Mouse (Mus musculus) 3T3-L1 (cell line): ENCODE results near the gene Muc4.

Experiments
- DNase-seq: peaks from one replicate; pipeline ENCODE4 v3.0.0-alpha.2; 2015; ENCODE audit warnings: low read depth, low spot score

Muc4 gene

DNA sequence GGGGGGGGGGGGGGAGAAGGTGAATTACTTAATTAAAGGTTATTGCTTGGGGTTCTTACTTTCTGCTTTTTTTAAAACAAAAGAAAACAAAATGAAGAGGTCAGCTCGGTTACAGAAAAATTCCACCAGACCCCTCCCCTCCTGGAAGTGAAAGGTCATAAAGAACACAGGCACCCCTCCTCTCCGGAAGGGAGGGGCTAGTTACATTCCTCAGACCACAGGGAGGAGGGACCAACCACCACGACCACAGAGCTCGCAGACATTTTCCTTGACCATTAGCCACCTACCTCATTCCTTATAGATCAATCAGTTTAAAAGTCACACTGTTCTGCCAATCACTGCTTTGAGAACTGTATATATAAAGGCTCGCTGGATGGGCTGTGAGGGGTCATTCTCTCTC, 68.2 kb downstream of the Muc4 start:
- DNase-seq: no peak

- no peak for DNase-seq
These were observed 69.5 kb downstream of the Muc4 start for GRCm38 (mm10) chr16:32805151-32805550.

- no peak for DNase-seq
These were observed 71.9 kb downstream of the Muc4 start for GRCm38 (mm10) chr16:32807408-32808185.

GRCm38 (mm10) chr16:32810321-32810720, 74.6 kb downstream of the Muc4 start, which contains the start of gene Smbd1:
Smbd1 (minus strand) TSS chr16:32810477.
- no peak for DNase-seq

- peak; percentile 93 for DNase-seq
These were observed 77.2 kb downstream of the Muc4 start for GRCm38 (mm10) chr16:32812888-32813361.

DNA sequence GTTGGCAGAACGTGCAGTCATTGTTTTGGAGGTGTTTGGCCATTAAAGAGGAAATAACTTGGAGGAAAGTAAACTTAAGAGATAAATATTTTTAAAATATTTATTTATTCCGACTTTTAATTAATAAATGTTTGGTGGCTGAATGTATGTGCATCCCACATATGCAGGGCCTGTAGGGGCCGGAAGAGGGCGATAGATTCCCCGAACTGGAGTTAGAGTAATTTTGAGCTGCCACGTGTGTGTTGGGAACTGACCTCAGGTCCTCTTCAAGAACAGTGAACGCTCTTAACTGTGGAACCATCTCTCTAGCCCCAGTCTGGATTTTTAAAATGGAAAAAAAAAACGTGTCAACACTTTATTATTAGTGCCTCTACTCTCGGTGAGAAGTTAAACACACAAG, 77.7 kb downstream of the Muc4 start:
- peak; percentile 19 for DNase-seq

DNA sequence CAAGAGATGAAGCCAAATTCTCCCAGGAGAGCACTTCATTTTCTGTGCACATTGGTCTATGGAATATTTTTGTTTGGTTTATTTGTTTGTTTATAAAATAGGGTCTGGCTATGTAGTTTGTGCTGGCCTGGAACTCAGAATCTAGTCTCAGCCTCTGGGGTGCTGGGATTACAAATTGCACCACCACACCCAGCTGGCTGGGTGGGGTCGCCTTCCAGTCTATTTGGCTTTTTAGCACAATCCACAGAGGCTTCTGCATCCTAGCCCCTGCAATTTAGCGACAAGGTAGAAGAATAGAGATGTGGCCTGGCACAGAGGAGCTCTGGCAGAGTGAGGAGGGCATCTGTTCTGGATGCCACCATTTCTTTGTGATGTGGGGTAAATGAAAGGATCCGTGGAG, 78.1 kb downstream of the Muc4 start:
- no peak for DNase-seq

DNA sequence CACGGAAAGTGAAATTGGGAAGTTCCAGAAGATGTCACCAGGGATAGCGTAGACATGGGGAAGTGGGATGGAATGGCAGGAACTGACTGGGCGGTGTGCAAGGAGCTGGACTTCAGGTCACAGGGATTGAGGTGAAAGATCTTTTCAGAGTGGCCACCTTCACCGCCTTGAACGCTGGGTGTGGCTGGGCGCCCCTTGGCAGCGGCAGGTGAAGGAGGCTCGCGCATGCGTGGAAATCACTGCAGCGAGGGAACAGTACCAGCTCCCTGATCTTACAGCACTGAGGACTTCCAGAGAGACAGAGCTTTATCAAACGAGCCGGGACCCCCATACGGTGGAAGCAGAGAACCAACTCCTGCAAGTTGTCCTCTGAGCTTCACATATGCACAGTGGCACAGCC, 78.9 kb downstream of the Muc4 start:
- no peak for DNase-seq

GRCm38 (mm10) chr16:32815160-32815605, 79.5 kb downstream of the Muc4 start:
- no peak for DNase-seq

GRCm38 (mm10) chr16:32818036-32818435, 82.3 kb downstream of the Muc4 start:
- peak; percentile 55 for DNase-seq

DNA sequence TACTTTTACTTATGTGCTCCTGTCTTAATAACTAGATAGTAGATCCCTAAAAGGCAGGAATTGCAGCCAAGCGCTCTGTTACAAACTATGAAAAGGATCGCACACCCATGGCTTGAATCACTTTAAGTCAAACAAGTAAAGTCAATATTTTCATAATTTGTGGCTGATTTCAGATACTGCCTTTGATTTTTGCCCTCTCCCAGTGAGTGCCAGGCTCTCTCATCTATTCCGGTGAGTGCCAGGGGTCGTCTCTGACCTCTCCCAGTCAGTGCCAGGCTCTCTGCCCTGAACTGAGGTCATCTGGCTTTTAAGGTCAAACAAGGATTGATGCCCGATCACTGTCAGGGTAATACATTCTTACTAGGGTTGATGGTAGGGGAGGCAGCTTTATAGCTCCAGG, 82.8 kb downstream of the Muc4 start:
- DNase-seq: no peak

- DNase-seq: peak; percentile 79
These were observed 86.2 kb downstream of the Muc4 start for GRCm38 (mm10) chr16:32821772-32822449.

DNA sequence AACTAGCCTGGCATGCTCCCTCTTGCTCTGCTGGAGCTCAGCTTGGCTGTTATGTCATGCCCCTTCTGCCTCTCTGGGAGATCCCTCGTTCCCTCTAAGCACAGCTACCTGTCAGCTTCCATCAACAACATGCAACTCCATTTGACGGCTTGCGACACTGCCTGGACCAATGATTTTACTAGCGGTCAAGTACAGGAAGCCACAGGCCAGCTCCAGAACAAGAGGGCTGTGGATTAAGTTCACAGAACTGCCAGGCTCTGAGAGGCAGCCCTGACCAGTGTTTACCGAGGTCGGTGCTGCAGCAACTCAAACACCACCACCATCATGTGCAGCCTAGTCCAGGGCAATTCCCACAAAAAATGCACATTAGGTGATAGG, 86.8 kb downstream of the Muc4 start:
- no peak for DNase-seq

- no peak for DNase-seq
These were observed 87.2 kb downstream of the Muc4 start for GRCm38 (mm10) chr16:32822881-32823280.

DNA sequence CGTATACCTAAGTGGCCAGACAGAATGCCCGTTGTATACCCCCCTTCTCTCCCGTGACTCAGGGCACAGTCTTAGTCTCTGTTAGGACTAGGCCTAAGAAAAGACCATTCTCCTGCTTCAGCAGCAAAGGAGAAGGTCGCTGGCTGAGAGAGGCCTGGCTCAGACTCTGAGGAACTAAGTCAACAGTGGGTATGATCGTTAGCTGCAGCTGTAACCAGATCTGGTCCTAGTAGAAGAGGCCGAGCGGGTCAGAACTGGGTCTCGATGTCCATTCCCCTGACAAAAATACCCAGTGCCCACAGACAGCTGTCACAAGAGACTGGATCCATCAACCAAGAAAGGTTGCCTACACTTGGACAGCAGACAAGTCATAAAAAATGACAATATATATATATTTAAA, 87.8 kb downstream of the Muc4 start:
- DNase-seq: no peak

DNA sequence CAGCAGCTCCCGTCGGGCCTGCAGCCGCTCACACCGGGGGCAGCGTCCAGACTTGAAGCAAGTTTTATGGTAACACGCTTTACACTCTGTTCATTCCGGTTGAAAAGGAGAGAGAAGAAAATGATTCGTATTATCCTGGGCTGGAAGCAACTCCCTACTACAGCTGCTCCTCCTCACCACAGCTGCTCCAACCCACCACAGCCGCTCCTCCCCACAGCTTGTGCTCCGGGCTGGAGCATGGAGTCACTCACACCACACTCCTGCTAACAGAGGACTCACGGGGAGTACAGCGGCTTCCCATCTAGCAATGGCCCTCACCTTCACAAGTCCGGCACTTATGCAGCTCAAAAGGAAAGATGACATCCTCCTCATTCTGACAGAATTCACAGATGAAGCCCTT, 88.4 kb downstream of the Muc4 start:
- DNase-seq: no peak

DNA sequence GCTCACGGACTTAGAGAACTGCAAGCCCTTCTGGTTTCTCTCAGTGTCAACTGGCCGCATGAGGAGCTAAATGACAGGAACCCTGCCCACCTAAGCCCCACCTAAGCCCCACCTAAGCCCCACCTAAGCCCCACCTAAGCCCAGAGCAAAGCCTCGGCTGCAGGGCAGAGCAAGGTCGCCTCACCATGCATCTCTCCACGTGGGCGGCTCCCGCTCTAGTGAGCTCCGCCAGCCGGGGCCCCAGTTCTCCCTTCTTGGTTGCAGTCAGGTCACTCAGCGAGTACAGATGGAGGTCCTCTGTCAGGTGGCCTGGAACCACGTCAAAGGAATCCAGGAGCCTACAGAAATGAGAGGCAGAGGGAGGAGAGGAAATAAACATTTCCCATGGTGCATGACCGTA, 89.7 kb downstream of the Muc4 start:
- DNase-seq: no peak

DNA sequence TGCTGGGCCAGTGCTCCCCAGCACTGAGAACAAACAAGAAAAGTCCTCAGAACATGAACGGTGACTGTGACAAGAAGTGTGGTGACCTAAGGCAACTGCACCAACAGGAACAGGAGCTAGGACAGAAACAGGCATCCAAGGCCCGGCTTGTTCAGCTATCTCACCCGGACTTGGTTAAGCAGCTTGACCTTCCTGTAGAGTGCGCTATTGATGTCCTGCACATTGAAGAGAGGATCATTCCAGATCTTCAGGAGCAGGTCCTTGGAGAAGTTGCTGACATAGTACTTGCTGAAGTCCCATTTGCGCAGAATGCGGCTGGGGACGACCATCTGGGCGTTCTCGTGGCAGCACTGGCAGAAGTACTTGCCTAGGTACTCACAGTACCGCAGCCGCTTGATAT, 90.8 kb downstream of the Muc4 start:
- no peak for DNase-seq

DNA sequence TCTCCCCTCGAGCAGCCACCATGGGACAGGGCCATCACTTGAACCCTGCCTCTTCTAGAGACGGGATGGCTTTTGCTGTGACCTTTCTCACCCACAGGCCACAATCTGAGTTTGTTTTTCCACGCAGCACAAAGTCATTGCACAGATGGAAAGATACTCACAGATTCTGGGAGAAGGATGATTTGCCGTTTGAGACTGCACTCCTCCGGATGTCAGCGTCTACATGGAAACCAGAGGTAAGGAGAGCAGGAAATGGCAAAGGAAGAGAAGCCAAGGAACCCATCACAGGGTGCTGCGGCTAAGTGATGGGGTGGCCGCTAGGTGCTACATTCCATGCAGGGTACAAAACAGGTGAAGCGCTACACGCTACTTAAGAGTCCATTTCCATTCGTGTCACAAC, 93.4 kb downstream of the Muc4 start:
- DNase-seq: no peak

- peak; percentile 63 for DNase-seq
These were observed 95.8 kb downstream of the Muc4 start for GRCm38 (mm10) chr16:32831501-32831900.
